Mouse (Mus musculus): ENCODE measurements at regions not wholly inside any gene's neighbourhood (a gene's known extent, or its start where the extent isn't known, plus 50 kb on each side); places are given as distances from the start of the nearest gene placed in this dataset.

DNA sequence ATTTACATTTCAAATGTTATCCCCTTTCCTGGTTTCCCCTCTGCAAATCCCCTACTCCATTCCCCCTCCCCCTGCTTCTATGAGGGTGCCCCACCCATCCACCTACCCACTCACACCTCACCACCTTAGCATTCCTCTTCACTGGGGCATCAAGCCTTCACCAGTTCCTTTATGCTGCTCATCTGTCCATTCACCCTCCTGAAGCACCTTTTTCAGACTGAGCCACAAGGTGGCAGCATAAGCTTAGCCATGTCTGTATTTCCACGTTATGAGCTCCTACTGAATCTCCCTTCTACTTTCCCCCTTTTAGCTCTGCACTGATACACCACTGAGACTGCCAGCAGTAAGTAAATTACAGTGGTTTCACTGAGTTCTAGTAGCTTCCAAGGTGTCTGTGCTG is 112.1 kb upstream of the Sptlc3 start:
- peak; percentile 77 to 79 for DNase-seq

- no peak for DNase-seq
Measured at GRCm38 (mm10) chr2:139413559-139413958, 80.2 kb upstream of the Sptlc3 start.

DNA sequence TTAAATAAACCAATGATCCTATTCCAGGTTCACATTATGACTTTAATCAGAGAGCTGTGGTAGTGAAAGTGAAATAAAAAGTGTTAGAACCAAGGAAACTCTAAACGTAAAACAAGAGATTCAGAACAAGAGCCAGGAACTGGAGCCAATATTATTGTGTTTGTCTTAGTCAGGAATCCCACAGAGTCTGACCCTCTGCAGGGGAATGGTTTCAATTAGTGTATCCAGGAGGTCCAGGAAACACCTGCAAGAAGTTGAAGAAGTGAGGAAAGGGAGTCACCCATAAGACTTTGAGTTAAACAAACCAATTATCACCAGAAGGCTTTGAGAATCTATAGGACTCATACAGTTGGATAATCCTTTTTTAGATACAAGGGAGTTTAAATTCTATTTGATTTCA is 76.2 kb upstream of the Sptlc3 start:
- no peak for DNase-seq

DNA sequence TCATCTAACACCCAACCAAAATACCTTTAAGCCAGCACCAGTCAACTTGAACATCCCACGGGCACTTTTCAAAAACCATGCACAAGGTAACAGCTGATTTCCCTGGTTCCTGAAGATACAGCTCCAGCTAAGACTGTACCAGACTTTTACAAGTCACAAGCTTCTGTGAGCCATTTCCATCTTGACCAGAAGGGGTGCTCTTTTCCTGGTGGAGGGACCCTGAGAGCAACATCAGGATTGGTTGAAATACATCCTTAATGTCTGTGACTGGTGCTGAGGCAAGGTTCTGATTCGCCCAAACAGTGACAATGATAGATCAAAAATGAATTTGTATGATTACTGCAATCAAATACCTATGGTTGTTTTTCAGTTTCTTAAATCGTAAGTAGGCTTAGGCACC is 71.0 kb upstream of the Sptlc3 start:
- peak; percentile 2 to 11 for DNase-seq

GRCm38 (mm10) chr2:139423413-139423812 is 70.3 kb upstream of the Sptlc3 start:
- DNase-seq: no peak

Measured in kidney, postnatal 4 days (tissue).